Mouse (Mus musculus): ENCODE measurements around the gene Gata1.
"Not testable (repeated sequence)": the region's sequence is repeated elsewhere in the genome, so short reads cannot be mapped to it uniquely, and the experiment has no call there.

The Gata1 gene

DNA sequence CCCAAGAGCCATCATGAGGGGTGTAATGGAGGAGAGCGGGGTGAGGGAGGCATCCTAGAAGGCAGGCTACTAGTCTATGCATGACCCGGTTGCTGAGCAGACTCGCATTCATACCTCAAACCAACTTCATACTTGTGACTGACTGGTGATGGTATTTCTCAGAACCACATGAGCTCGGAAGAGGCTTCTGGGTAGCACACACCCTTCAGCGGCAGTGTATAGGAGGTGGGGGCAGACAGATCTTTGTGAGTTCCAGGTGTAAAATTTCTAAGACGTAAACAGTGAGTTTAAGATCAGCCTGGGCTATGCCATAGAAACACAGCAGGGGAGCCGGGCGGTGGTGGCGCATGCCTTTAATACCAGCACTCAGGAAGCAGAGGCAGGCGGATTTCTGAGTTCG, at the start of gene Gata1:
Gene Gata1, minus strand, starts transcription at position 180 of the 400 bp plus-strand sequence.
- DNase-seq (ENCODE audit: low spot score), result no peak

DNA sequence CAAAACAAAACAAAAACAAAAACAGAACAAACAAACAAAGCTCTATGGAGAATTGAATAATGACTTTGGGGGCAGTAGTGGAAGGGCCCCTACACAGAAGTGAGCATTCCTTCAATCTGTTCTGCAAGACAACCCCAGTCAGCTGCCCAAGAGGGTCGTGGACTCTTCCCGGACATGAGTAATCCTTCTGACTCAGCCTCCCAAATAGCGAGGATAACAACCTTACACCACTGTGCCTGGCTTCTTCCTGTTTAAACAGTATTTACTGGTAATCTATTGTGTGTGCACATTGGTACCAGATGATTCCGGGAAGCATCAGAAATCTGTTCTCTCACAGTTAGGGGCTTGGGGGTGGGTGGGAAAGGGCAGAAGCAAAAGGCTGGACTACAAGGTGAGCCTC, 48.9 kb upstream of the Gata1 start:
- no peak for DNase-seq (ENCODE audit: low spot score)

DNA sequence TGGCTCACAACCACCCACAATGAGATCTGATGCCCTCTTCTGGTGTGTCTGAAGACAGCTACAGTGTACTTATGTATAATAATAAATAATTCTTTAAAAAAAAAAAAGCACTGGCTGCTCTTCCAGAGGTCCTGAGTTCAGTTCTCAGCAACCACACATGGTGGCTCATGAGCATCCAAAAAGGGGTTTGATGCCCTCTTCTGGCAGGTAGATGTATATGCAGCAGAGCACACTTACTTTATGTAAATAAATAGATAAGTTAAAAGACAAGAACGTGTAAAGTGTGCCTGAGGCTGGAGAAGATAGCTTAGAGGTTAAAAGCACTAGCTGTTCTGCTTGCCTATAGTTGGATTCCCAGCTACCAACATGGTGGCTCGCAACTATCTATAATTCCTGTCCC, 46.9 kb upstream of the Gata1 start:
- DNase-seq (ENCODE audit: low spot score), result no peak

DNA sequence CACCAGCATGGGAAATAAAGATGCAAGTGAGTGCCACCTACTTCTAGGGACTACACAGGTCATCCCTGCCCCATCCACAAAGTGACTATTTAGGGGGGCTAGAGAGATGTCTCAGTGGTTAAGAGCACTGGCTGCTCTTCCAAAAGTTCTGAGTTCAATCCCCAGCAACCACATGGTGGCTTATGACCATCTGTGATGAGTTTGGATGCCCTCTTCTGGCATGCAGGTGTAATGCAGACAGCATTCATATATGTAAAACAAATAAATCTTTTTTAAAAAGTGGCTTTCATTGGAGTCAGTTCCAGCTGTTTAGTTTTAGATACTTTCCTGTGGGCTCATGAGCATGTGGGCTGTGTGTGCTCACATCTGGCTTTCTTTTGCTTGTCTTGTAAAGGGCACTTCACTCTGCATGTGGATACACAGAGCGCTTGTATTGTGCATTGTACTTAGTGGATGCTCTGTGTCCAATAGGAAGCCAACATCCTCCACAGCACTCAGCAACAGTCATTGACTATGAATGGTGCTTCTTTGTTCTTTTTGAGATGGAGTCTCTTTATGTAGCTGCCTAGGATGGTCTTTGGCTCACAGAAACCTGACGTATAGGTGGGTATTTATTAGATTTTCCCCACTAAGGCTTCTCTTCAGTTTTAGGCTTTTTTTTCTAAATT, 42.4 kb upstream of the Gata1 start:
- DNase-seq (ENCODE audit: low spot score), result no peak

DNA sequence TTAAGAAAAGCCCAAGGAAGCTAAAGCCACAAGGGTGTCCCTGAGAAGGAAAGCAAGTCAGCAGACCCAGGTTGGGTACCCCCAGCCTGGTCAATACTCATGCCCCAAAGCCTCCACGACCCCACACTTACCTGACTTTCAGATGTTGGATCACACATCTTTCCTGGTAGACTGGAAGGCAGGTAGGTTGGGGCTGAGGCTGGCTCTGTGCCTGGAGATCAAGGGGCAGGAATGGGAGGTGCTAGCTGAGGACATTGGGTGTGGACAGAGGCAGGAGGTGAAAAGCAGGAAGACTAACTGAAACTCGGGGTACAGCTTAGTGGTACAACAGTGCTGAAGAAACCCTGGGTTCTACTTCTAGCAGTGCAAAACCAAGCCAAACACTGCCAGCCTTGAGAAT, 40.4 kb upstream of the Gata1 start, which contains the start of gene Glod5:
Gene Glod5, minus strand, starts transcription at position 207 of the 400 bp plus-strand sequence.
- DNase-seq (ENCODE audit: low spot score), result no peak

DNA sequence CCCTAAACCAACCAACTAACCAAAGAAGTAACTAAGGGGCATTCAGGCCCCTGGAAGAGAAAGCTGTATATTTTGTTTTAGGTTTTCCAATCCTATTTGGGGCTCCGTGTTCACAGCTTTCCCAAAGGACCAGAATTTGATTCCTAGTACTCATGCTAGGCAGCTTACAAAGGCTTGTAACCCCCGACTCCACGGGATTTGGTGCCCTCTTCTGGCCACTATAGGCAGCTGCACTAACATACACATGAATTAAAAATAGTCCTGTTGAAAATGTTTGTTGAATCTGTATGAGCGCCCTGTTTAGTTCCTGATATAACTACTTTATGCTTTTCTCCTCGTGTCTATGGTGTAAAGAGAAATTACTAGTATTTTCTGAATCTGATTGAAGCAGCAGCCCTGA, 39.3 kb upstream of the Gata1 start:
- DNase-seq (ENCODE audit: low spot score), result no peak

DNA sequence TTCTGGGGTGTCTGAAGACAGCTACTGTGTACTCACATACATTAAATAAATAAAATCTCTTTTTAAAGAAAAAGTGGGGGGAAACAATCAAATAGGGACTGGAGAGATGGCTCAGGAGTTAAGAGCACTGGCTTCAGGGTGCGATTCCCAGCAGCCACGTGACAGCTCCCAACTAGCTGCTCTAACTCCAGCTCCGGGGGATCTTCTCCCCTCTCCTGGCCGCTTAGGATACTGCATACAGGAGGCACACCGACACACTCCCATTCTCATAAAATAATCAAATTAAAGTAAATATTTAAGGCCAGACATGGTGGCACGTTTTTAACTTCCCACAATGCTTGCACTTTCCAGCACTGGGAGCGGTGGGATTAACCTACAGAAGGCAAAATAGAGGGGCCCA, 37.8 kb upstream of the Gata1 start:
- DNase-seq (ENCODE audit: low spot score), result not testable (repeated sequence)

DNA sequence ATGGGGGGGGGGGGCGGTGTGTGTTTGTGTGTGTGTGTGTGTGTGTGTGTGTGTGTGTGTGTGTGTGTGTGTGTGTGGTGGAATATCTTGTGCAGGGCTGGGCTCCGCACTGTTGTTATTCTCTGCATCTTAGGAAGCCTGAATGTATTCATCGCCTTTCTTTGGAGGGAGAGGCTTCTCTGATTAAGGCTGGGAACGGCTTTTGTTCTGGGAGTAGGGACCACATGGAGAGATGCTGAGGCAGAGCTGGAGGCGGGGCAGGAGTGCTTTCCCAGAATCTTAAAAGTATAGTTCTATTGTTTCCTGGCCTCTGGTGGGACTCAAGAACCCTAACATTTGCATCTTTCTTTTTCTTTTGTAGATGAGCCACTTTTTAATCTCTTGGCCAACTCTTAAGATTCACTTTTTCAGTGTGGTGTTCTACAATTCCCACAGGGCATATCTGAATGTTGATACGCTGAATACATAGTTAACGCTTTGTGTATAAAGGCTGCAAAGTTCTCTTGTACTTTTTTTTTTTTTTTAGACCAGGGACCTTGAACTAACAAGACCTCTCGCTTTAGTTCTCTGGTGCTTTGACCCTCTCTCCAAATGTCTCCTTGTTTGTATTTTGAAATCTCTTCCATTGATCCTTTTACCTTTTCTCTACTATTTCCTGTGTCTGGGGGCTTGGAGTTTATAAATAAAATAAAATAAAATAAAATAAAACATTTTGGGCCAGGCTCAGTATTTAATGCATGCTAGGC, 35.9 kb upstream of the Gata1 start:
- DNase-seq (ENCODE audit: low spot score), result no peak

DNA sequence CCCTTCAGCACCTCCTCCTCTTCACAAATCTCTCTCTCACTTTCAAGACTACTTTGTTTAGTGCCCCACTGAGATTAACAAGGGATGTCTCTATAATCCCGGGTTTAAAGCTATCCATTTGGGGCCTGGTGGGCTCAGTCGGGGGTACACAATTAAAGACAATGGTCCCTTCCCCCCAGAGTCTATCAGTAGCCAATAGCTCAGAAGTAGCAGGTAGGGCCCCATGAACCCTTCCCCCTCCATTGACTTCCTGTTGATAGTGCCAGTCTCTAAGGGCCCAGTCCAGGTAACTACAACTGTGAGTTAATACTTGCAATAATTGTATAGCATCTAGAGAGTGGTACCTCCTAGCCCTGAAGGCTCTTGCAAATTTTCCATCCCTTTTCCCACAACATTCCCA, 35.3 kb upstream of the Gata1 start:
- no peak for DNase-seq (ENCODE audit: low spot score)

DNA sequence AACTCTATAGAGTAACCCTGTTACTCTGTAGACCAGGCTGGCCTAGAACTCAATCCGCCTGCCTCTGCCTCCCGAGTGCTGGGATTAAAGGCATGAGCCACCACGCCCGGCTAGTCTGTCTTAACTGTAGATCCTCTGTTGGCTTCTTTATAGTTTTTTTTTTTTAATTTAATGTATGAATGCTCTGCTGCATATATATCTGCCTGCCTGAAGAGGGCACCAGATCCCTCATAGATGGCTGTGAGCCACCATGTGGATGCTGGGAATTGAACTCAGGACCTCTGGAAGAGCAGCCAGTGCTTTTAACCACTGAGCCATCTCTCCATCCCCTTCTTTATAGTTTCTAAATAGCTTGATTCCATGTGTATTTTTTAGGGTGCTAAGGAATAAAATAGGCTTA, 31.5 kb upstream of the Gata1 start:
- not testable (repeated sequence) for DNase-seq (ENCODE audit: low spot score)

DNA sequence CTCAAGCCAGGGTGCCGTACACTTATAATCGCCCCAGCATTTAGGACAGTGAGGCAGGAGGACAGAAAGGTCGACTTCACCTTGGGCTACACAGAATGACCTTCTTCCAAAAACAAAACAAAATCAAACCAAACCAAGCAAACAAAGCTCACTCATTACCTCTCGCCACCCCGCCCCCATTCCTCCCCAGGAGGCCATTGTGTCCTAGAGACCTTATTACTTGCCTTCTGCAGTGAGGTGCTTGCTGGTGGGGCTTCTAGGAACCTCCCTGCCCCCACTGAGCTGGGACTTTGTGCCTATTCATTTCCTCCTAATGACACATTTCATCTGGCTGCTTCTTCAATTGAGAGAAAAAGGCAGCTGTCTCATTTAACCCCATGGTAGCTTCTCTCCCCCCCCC, 30.7 kb upstream of the Gata1 start:
- no peak for DNase-seq (ENCODE audit: low spot score)

DNA sequence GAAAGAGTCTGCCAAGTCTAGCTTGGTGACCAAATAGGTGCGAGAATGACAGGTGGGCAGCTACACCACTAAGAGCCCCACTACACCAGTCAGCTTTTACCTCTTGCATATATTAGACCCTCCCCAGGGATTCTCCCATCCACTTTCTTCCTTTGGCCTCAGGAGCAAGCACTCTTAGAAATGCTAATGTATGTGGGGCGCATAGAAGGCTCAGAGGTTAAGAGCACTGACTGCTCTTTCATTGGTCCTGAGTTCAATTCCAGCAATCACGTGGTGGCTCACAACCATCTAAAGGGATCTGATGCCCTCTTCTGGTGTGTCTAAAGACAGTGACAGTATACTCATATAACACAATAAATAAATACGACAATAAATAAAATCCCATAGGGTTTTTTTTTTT, 25.1 kb upstream of the Gata1 start:
- no peak for DNase-seq (ENCODE audit: low spot score)

DNA sequence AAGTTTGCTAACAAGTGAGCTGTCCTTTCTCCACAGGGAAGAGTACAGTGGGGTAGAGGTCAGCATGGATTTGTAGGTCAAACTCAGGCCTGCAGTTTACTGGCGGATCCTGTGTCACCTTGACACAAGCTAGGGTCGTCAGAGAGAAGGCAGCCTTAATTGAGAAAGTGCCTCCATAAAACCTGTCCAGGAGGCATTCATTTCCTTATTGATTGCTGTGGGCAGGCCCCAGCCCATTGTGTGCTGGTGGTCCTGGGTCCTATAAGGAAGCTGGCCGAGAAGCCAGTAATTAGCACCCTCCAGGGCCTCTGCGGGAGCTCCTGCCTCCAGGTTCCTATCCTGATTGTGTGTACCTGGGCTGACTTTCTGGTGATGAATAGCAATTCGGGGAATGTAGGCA, 24.1 kb upstream of the Gata1 start:
- no peak for DNase-seq (ENCODE audit: low spot score)

DNA sequence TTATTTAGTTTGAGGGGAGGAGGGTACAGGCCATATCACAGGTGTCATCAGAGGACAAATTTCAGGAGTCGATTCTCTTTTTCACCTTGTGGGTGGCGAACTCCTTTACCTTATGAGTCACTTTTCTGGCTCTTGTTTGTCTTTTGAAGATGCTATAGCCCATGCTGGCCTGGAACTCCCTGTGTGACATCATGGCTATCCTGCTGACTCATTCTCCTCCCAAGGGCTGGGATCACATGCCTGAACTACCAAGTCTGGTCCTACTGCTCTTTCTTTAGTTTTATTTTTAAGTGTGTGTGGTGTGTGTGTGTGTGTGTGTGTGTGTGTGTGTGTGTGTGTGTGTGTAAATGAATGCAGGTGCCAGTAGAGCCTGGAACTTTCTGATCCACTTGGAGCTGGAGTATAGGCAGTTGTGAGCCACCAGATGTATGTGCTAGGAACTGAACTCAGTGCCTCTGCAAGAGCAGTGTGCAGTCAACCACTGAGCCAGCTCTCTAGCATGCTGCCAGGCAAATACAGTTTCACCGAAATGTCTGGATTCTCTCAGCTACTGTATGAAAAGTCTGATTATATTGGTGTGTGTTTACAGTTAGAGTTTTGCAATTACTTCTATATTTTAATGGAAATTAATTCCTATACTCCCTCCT, 22.8 kb upstream of the Gata1 start:
- no peak for DNase-seq (ENCODE audit: low spot score)

DNA sequence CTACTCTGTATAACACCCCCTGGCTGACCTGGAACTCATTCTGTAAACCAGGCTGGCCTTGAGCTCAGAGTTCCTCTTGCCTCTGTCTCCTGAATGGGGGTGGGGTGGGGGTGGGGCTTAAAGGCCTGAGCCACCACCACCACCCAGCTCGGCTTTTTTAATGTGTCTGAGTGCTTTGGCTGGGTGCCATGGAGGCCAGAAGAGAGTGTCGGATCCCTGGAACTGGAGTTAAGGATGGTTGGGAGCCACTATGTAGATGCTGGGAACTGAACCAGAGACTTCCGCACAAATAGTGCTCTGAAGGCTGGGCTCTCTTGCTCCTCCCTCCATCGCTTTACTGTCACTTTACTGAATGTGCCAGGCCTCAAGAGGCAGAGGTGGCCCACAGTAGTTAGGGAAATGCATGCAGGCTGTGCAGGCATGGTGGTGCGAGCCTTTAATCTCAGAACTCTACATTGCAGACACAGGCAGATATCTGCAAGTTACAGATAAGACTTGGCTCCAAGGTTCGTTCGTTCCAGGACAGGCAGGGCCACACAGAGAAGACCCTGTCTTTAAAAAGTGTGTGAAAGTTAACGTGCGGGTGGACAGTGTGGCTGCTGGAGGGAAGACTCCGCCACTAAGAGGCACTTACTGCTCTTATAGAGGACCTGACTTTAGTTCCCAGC, 15.3 kb upstream of the Gata1 start:
- no peak for DNase-seq (ENCODE audit: low spot score)

DNA sequence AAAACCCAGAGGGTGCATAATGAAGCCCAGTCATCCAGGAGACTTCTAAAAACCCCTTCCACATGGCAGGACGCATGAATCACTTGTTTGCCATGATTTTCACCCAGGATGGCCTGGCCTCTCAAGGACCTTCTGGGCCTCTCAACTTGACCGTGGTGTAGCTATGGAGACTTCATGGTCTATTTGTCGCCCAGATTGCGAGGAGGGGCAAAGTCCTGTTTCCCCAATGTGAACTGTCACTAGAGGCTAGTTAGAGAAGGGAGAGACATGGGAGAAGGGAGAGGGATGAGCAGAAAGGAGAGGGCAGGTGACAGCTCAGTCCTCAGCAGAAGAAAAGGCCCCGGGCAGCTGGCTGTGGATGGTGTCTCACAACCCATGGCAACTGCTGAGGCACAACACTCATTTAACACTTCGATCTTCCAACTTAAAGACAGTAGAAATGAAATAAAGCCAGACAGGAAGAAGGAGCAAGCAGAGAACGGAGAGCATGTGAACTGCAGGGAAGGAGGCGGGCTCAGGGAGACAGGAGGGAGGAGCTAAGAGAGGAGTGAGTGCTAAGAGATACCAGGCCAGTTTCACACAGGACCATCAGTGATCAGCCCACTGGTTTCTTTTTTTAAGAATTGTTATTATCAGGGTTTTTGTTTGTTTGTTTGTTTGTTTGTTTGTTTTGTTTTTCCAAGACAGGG, 14.7 kb upstream of the Gata1 start:
- DNase-seq (ENCODE audit: low spot score), result no peak

DNA sequence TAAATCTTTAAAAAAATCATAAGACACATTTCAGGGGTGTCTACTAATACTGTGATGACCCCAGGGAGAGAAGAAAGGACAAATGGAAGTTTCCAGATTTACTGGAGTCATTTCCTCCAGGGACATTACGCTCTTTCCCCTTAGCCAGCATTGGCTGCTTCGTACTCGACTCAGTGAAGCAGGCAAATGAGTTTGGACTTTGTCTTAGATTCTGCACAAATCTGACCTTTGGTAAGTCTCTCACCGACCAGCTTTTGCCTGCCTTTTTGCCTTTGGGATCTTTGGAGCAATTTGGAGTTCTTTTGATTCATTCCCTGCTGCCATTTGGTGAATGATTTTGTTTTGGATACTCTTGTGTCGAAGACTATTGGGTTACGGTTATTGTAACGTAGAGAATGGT, 3.5 kb upstream of the Gata1 start:
- DNase-seq (ENCODE audit: low spot score), result no peak

DNA sequence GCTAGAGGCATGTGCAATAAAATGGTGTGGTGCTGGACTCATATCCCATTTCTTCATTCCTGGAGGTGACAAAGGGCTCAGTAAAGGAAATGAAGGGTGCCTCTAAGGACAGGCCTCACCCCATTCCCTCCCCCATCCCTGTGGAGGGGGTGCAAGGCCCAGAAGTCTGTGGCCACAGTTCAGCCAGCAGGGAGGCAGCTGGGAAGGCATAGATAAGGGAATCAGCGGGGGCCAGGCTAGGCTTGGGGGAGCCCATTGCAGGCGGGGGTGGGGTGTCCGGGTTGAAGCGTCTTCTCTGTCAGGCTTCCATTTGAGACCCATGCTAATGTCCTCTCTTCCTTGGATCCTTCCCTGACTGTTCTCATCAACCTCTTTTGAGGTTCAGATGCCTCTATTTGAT, 6.6 kb downstream of the Gata1 start:
- DNase-seq (ENCODE audit: low spot score), result no peak

DNA sequence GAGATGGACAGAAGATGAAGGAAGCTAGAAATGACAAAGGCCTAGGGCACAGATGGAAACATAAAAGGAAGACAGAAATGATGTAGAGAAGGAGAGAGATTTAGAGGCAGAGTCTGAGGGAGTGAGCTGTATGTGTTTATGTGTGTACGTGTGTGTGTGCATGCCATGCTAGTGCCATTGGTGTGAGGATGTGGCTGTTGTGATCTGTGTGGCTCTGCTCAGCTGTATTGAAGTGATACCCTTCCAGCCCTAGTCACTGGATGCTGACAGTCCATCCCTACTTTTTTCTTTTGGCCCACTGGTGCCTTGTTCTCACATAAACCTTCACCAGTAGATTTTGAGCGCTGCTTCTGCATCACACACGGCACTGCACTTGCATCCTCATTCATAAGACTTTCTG, 9.0 kb downstream of the Gata1 start:
- DNase-seq (ENCODE audit: low spot score), result no peak

DNA sequence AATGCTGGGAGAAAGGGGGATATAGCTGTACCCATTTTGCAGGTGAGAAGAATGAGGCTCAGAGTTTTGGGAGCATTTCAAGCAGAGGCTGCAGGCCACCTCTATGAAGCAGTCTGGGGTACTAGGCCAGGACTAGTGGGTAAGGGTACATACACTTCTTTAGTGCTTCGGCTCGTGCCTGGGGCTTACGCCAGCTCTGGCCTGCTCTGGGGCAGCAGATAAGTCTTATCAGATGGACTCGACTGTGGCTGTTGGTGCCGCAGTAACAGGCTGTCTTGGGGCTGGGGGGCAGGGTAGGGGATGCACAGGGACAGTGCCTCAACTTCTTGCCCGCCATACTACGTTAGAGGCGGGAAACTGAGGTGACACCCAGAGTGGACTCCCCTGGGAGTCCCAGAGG, 9.6 kb downstream of the Gata1 start:
- DNase-seq (ENCODE audit: low spot score), result no peak

DNA sequence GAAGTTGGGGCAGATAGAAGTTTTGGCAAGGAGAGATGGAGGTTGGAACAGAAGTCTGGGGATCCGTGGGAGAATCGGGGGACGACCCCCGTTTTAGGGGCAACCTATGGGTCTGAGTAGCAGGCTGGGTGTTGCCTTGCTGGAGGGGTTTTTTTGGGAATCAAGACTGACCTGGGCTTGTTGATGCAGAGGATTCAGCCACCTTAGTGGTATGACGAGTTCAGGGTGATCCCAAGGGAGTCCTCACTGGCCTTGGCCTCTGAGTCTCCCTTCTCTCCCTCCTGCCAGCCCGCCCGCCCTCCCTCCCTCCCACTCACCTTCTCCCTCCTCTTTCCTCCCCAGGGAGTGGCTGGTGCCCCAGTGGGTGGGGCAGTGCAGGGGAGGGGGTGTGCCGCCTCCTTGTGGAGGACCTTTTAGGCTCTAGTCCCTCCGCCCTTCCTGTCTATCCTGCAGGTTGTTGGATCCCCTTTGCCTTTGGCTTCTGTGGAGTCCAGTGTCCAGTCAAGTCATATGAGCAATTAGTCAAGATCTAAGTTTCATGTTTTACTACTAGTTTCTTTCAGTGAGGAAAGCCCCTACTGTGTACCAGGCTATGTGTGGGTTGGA, 10.2 kb downstream of the Gata1 start:
- DNase-seq (ENCODE audit: low spot score), result no peak

DNA sequence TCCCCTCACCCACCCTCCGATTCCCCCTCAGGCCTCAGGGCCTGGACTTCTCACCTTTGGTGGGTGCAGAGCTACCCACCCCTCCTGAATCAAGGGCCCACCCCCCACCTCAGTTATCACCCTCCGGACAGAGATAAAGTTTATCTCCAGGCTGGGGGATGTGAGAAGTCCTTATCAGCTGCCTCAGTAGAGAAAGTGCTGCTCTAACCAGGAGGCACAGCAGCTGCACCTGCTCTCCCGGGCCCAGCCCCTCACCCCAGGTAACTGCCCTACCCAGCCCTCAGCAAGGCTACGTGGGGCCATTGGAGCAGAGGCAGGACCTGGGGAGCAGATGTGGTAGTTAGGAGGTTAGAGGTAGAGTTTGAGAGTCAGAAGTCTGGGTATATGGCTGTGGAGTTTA, 11.7 kb downstream of the Gata1 start:
- no peak for DNase-seq (ENCODE audit: low spot score)
